Mouse (Mus musculus) right cerebral cortex, postnatal 36 days (tissue): ENCODE results near the gene Scgb1b3.

Source experiments
- DNase-seq, 2 experiments: peaks; one replicate each; pipeline ENCODE4 v3.0.0; 2022; ENCODE audit warnings: low spot score in 2 of 2, mixed read lengths in 1 of 2

Scgb1b3 gene

DNA sequence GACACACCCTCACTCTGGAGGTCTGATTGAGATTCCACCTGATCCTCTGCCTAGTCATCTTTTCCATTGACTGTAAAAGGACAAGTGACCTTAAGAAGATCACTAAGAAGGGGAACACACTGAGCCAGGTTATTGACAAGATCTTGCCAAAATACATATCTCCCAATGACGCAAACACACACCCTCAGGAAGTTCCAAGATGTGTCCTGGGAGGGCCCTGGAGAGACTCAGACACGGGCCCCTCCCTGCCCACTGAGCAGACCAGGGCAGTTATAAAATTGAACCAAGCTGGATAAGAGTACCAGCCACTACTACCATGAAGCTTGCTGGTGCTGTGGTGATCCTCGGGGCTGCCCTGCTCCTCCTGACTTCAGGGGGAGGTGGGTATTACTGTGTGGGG is at the start of gene Scgb1b3:
Scgb1b3 (plus strand) TSS at position 301 of the 400 bp plus-strand sequence.
- no peak for DNase-seq

DNA sequence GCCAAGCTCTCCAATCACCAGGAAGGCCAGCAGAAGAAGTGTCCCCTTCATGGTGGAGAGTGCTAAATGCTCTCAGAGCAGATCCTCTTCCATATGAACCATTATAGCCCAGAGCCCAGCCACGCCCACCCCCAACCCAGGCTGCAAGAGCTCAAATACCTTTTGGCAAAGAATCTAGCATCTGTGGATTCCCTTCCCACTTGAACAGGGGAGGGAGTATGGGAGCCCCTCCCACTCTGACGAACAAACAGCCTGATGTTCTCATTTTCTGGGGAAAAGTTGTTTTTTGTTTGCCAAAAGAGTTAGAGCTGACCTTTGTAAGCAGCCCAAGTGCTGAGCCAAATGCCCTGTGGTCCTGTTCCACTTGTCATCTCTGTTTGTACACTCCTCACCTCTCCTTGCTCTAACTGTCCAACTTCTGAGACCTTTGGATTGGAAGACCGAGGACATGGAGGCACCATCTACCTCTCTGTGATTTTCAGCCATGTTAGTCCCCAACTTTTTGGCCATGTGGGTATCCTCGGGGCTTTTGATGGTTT is 13.3 kb upstream of the Scgb1b3 start, which contains the start of gene Scgb2b3:
Scgb2b3 (minus strand) TSS at position 51 of the 539 bp plus-strand sequence.
- no peak for DNase-seq
